Mouse (Mus musculus): ENCODE data around the gene Sema3d. TPM values are rescaled to one million over a fixed set of nuclear protein-coding genes. Genes with fewer than 3 reads are reported as not detected.

The Sema3d gene
- polyA plus RNA-seq, 1 experiment: 10.2 TPM

- TF ChIP-seq MYOG (IDR thresholded peaks at IDR 0.05; ENCODE audit: control insufficient read depth in 1 of 3, insufficient read depth in 1 of 3, insufficient read length in 2 of 3, low read depth in 2 of 3) (no peak), CEBPB (IDR thresholded peaks at IDR 0.05; ENCODE audit: insufficient read depth, poor library complexity, severe bottlenecking) (no peak), REST (IDR thresholded peaks at IDR 0.05; ENCODE audit: insufficient read depth, insufficient read length) (no peak), MAX (IDR thresholded peaks at IDR 0.05; ENCODE audit: low read depth) (no peak), E2F4 (IDR thresholded peaks at IDR 0.05; ENCODE audit: insufficient read depth) (no peak), TCF12 (IDR thresholded peaks at IDR 0.05; ENCODE audit: insufficient read depth, poor library complexity, severe bottlenecking) (no peak), MYOD1 (IDR thresholded peaks at IDR 0.05; ENCODE audit: control insufficient read depth in 1 of 3, insufficient read length in 2 of 3, low read depth in 2 of 3) (no peak), SRF (IDR thresholded peaks at IDR 0.05; ENCODE audit: control insufficient read depth, insufficient read length, low read depth) (no peak), USF1 (IDR thresholded peaks at IDR 0.05; ENCODE audit: low read depth) (no peak), POLR2A (IDR thresholded peaks at IDR 0.05; ENCODE audit: insufficient read length, low read depth) (no peak), TCF3 (IDR thresholded peaks at IDR 0.05; ENCODE audit: insufficient read length, low read depth) (no peak), POLR2AphosphoS2 (IDR thresholded peaks at IDR 0.05; ENCODE audit: insufficient read length, low read depth) (no peak)
- no peaks in the 10 kb centered on the region for H3K27me3 ChIP-seq (ENCODE audit: control insufficient read depth, insufficient read depth, insufficient read length)
- H3ac ChIP-seq (ENCODE audit: control insufficient read depth, insufficient read length): no peak overlapping the region
These were observed 172.2 kb downstream of the Sema3d start for GRCm38 (mm10) chr5:12555401-12555800.

GRCm38 (mm10) chr5:12557889-12558288 lies 174.7 kb downstream of the Sema3d start:
- no peak overlapping the region for H3K4me3 ChIP-seq
- no peak overlapping the region for H3K4me2 ChIP-seq (ENCODE audit: low read depth)
- H3ac ChIP-seq (ENCODE audit: control insufficient read depth, insufficient read length): no peak overlapping the region
- no peaks in the 10 kb centered on the region for H3K27me3 ChIP-seq (ENCODE audit: control insufficient read depth, insufficient read depth, insufficient read length)
- no peaks in the 10 kb centered on the region for H3K79me2 ChIP-seq (ENCODE audit: control insufficient read depth, insufficient read depth)
- H3K36me3 ChIP-seq (ENCODE audit: control insufficient read depth, insufficient read depth): peaks cover under 1% of the 10 kb centered on the region
- TF ChIP-seq E2F4 (IDR thresholded peaks at IDR 0.05; ENCODE audit: insufficient read depth) (no peak), CEBPB (IDR thresholded peaks at IDR 0.05; ENCODE audit: insufficient read depth, poor library complexity, severe bottlenecking) (no peak), POLR2A (IDR thresholded peaks at IDR 0.05; ENCODE audit: insufficient read length, low read depth) (no peak), SRF (IDR thresholded peaks at IDR 0.05; ENCODE audit: control insufficient read depth, insufficient read length, low read depth) (no peak), POLR2AphosphoS2 (IDR thresholded peaks at IDR 0.05; ENCODE audit: insufficient read length, low read depth) (no peak), MYOD1 (IDR thresholded peaks at IDR 0.05; ENCODE audit: control insufficient read depth in 1 of 3, insufficient read length in 2 of 3, low read depth in 2 of 3) (no peak), MYOG (IDR thresholded peaks at IDR 0.05; ENCODE audit: control insufficient read depth in 1 of 3, insufficient read depth in 1 of 3, insufficient read length in 2 of 3, low read depth in 2 of 3) (no peak), REST (IDR thresholded peaks at IDR 0.05; ENCODE audit: insufficient read depth, insufficient read length) (no peak), MAX (IDR thresholded peaks at IDR 0.05; ENCODE audit: low read depth) (no peak), USF1 (IDR thresholded peaks at IDR 0.05; ENCODE audit: low read depth) (no peak), TCF12 (IDR thresholded peaks at IDR 0.05; ENCODE audit: insufficient read depth, poor library complexity, severe bottlenecking) (no peak), TCF3 (IDR thresholded peaks at IDR 0.05; ENCODE audit: insufficient read length, low read depth) (no peak)

More at GRCm38 (mm10) chr5:12555401-12555800, 172.2 kb downstream of the Sema3d start:
- Histone ChIP-seq H3K36me3 (ENCODE audit: control insufficient read depth, insufficient read depth) (peaks cover 6% of the 10 kb centered on the region), H3K4me2 (ENCODE audit: low read depth) (no peak overlapping the region), H3K4me3 (no peak overlapping the region), H3K79me2 (ENCODE audit: control insufficient read depth, insufficient read depth) (no peaks in the 10 kb centered on the region)

GRCm38 (mm10) chr5:12561740-12562139 lies 178.6 kb downstream of the Sema3d start:
- H3ac ChIP-seq (ENCODE audit: control insufficient read depth, insufficient read length): no peak overlapping the region
- no peaks in the 10 kb centered on the region for H3K36me3 ChIP-seq (ENCODE audit: control insufficient read depth, insufficient read depth)

DNA sequence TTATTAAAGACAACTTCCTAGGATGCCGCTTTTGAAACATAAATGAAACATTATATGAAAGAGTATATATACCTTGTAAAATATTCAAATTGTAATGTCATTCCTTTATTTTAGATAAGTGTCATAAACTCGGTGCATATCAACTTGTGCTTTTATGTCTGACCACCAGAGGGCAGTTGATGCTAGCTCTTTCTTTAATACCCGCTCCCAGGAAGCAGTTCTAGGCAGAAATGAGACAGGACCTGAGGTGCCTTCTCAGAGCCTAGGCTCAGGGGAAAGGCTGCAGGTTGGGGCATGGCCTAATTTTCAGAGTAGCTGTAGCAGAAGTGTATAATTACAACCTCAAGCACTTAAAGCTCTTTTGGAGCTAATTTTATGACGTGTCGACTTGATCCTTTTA lies 179.0 kb downstream of the Sema3d start:
- TF ChIP-seq MAX (IDR thresholded peaks at IDR 0.05; ENCODE audit: low read depth) (no peak), REST (IDR thresholded peaks at IDR 0.05; ENCODE audit: insufficient read depth, insufficient read length) (no peak), MYOG (IDR thresholded peaks at IDR 0.05; ENCODE audit: control insufficient read depth in 1 of 3, insufficient read depth in 1 of 3, insufficient read length in 2 of 3, low read depth in 2 of 3) (no peak), CEBPB (IDR thresholded peaks at IDR 0.05; ENCODE audit: insufficient read depth, poor library complexity, severe bottlenecking) (no peak), TCF3 (IDR thresholded peaks at IDR 0.05; ENCODE audit: insufficient read length, low read depth) (no peak), TCF12 (IDR thresholded peaks at IDR 0.05; ENCODE audit: insufficient read depth, poor library complexity, severe bottlenecking) (no peak)
- Histone ChIP-seq H3K79me2 (ENCODE audit: control insufficient read depth, insufficient read depth) (no peaks in the 10 kb centered on the region), H3K4me2 (ENCODE audit: low read depth) (no peak overlapping the region), H3K4me3 (no peak overlapping the region), H3K27me3 (ENCODE audit: control insufficient read depth, insufficient read depth, insufficient read length) (no peaks in the 10 kb centered on the region), H3K36me3 (ENCODE audit: control insufficient read depth, insufficient read depth) (no peaks in the 10 kb centered on the region), H3ac (ENCODE audit: control insufficient read depth, insufficient read length) (no peak overlapping the region)

More at GRCm38 (mm10) chr5:12561740-12562139, 178.6 kb downstream of the Sema3d start:
- Histone ChIP-seq H3K27me3 (ENCODE audit: control insufficient read depth, insufficient read depth, insufficient read length) (no peaks in the 10 kb centered on the region), H3K4me2 (ENCODE audit: low read depth) (no peak overlapping the region), H3K4me3 (no peak overlapping the region), H3K79me2 (ENCODE audit: control insufficient read depth, insufficient read depth) (no peaks in the 10 kb centered on the region)
- TF ChIP-seq MYOD1 (IDR thresholded peaks at IDR 0.05; ENCODE audit: control insufficient read depth in 1 of 3, insufficient read length in 2 of 3, low read depth in 2 of 3): no peak
- TF ChIP-seq MYOG (IDR thresholded peaks at IDR 0.05; ENCODE audit: control insufficient read depth in 1 of 3, insufficient read depth in 1 of 3, insufficient read length in 2 of 3, low read depth in 2 of 3): no peak
- no peak for TF ChIP-seq TCF12 (IDR thresholded peaks at IDR 0.05; ENCODE audit: insufficient read depth, poor library complexity, severe bottlenecking)
- no peak for TF ChIP-seq E2F4 (IDR thresholded peaks at IDR 0.05; ENCODE audit: insufficient read depth)
- no peak for TF ChIP-seq POLR2AphosphoS2 (IDR thresholded peaks at IDR 0.05; ENCODE audit: insufficient read length, low read depth)
- TF ChIP-seq POLR2A (IDR thresholded peaks at IDR 0.05; ENCODE audit: insufficient read length, low read depth): no peak
- no peak for TF ChIP-seq MAX (IDR thresholded peaks at IDR 0.05; ENCODE audit: low read depth)
- TF ChIP-seq CEBPB (IDR thresholded peaks at IDR 0.05; ENCODE audit: insufficient read depth, poor library complexity, severe bottlenecking): no peak
- TF ChIP-seq REST (IDR thresholded peaks at IDR 0.05; ENCODE audit: insufficient read depth, insufficient read length): no peak
- TF ChIP-seq USF1 (IDR thresholded peaks at IDR 0.05; ENCODE audit: low read depth): no peak
- no peak for TF ChIP-seq TCF3 (IDR thresholded peaks at IDR 0.05; ENCODE audit: insufficient read length, low read depth)
- TF ChIP-seq SRF (IDR thresholded peaks at IDR 0.05; ENCODE audit: control insufficient read depth, insufficient read length, low read depth): no peak

All from myocyte (in vitro differentiated cells).